Mouse (Mus musculus) hematopoietic stem cell, adult 5-6 weeks (primary cell): ENCODE measurements around the gene Scamp1. TPM values are rescaled to one million over a fixed set of nuclear protein-coding genes. Genes with fewer than 3 reads are reported as not detected.
A peak's percentile ranks its signal among the peaks of the same experiment; 100 is the strongest.

Experiments used
- ATAC-seq, 2 experiments: fragments of 125-278 bp in 1 of 2; replicated peaks in 1 of 2; 2 replicates each; pipeline ENCODE4 v1.8.0; 2016 to 2017; ENCODE audit warnings: inconsistent platforms in 2 of 2, mild to moderate bottlenecking in 2 of 2, moderate number of reproducible peaks in 2 of 2, low read depth in 1 of 2, moderate TSS enrichment in 1 of 2; ENCODE audit not compliant: low FRiP score in 2 of 2, poor library complexity in 2 of 2, severe bottlenecking in 2 of 2, insufficient read depth in 1 of 2, low TSS enrichment in 1 of 2
- total RNA-seq: library from RNA; stranded (forward); fragments of 172-1452, 232-1000 nt; gene quantifications from 2 replicates; pipeline ENCODE4 v1.2.3, GENCODE M21; 2017

Gene Scamp1
- total RNA-seq, 1 experiment from 2014 or later = 18.1 TPM

DNA sequence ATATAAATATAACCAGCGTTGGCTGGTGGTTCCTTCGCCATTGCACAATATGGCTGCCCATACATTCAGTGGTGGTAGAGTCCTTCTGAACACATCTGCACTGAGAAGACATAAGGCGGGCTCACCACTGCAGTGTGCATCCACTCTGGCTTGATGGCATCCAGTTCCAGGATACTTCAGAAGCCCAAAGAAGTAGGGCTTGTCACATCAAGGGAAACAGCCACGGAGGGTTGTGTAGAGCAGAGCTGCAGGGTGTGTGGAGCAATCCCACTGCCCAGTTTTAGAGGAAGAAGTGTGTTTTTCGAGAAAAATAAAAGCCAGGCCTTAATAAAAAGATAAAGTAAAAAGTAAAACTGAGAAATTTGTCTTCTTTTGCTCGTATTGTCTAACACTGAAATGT lies 87.0 kb downstream of the Scamp1 start:
- no peak for ATAC-seq

DNA sequence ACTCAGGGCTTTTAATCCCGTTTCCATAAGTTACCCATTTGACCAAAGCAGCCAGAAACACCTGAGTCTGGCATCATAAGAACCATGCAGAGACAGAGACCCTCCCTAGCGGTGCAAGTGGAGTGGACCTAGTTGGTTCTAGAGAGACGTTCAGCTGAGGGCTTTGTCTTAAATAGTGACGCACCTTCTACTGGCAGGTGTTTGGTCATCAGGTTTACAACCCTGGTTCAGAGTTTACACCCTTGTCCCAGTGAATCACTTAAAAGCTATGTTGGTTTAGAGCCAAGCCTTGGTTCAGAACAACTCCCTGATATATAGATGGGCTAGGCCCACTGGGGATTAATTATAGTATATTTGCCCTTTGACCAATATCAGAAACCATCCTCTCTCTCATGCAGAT lies 92.4 kb downstream of the Scamp1 start:
- no peak for ATAC-seq

DNA sequence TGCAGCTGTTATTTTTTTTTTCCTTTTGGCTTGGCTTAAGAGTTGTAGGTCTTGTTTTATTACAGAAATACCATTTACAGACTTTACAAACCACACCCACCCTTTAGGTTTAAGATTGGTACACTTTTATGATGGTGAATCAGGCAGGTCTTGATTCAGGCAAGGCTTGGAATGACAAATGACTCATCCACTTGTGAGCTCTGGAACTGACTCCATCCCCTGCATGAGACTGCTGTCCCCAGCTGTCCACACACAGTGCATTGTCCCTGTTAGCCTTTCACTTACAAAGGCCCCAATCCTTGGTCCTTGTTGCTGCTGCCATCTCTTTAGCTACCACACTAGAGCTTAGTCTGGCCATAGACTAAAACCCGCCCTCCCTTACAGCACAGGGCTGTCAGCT lies 95.3 kb downstream of the Scamp1 start:
- ATAC-seq = no peak

DNA sequence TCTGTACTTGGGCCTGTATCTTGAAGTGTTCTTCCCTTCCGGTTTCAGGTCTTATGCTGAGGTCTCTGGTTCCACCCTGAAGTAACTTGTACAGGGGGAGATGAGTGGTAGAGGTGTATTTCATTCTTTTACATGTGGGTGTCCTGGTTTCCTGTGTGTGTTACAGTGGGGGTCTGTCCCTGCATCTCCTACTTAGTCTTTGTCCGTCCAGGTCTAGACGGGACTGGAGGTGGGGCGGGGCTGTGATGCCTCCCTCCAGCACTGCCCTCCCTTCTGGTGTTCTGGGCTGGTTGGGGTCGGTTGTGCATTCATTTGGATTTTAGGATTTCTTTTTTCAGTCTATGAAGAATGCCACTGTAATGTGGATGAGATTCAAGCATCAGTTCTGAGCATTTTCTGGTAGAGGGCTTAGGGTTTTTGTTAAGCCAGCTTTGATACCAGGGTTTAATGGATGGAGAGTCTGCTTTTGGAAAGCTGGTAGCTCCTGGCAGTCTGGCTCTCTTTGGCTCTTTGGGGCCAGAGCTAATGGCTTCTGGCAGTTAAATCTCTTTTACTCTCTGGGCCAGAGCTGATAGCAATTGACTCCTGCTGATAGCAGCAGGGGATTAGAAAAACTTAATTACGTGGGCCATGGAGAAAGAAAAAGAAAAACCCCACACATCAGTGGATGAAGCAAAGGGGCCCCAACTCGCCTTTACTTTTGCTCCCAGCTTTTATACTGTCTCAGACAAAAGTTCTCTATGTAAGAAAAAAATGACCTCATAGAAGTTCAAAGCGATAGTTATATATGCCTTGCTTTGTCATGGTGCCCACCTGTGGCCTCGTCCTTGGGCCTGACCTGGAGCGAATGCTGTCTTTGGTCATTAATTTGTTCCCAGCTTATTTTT lies 97.2 kb downstream of the Scamp1 start:
- no peak for ATAC-seq

DNA sequence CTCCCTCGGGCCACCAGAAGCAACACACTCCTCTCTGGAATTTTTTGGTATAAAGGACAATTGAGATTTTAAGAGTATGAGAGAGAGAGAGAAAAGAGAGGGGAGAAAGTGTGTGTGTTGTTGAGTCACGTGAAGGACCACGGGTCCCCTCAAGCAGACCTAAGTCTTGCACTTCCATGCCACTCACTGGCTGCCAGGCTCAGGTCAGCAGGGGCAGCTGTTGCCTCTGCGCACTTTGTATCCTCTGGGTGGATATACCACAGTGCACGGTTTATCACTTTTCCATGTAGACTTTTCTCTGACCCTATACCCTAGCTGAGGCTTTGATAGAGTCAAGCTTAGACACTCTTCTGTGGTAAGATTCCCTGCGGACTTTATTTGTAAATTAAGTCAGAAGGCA lies 100.0 kb downstream of the Scamp1 start:
- no peak for ATAC-seq

DNA sequence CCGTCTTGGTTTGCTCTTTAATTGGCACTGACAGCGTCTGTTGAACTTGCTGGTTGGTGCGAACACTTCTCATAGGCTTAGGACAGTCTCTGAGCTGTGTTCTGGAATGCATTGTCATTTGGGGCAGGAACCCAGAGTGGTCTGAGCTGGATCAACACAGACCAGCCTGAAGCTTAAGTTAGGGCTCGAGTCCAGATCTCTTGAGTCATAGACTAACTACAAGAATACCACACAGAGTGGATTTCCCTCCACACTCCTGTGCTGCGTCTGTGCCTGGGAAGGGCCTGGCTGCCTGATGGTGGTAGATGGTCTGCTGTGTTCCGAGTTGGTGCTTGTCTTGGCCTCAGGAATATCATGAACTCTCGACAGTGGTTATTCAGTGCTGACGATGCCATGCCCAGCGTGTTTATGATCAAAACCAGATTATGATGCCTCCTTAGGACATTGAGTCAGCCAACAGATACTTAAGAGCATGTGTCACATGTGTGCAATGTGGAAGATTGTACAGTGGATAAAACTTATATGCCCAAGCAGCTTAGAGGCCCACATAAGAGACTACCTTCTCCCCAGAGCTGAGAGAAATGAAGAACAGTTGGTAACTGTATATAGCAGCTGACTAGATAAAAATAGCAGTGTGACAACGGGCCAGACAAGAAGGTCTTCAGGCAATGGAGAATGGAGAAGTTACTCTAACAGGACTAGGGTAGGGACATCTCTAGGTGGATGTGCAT lies 100.8 kb downstream of the Scamp1 start:
- peak; percentile 4 to 42; a peak in 3 of 4 replicates for ATAC-seq

DNA sequence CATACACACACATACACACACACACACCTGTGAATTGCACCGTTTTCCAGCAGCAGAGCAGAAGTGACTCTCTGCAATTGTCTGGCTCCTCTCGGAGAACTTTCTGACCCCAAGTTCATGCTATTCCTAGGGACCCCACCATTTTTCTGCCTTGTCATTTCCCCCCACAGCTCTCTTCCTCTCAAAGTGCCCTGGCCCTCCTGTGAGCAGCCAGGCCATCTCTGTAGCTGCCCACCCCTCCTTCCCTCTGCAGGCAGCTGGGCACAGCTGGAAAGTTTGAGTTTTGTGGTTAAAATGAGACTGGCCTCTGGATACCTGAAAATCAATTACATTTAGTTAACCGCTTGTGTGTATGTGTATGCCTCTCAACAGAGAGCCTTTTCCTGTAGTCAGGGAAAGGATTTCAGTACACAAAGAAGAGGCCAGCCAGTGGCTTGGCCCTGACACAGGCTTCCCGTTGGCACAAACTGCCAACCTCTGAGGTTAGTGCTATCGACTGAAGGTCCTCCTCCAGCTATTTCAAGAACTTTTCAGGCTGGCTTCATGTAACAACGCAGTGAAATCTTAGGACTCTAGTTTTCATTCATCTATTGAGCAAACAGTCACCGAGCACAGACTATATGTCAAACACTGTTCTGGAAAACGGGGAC lies 102.2 kb downstream of the Scamp1 start:
- ATAC-seq = peak; percentile 72 to 84

DNA sequence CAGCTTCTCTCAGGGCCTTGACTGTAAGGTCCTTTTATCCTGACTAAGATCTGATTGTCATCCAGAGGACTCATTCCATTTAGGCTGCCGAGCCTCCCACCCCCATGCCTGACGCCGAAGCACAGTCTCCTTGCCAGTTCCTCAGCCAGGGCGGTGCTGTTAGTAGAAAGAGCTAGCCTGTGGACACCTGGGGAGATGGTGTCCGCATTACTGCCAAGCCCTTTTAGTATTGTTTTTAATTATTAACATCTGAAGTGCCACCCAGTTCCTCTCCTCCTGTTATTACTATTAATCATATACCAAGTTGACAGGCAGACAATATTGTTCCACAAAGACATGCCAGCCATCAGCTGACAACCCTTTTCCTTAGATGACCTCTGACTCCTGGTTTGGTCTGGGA lies 103.6 kb downstream of the Scamp1 start:
- no peak for ATAC-seq

DNA sequence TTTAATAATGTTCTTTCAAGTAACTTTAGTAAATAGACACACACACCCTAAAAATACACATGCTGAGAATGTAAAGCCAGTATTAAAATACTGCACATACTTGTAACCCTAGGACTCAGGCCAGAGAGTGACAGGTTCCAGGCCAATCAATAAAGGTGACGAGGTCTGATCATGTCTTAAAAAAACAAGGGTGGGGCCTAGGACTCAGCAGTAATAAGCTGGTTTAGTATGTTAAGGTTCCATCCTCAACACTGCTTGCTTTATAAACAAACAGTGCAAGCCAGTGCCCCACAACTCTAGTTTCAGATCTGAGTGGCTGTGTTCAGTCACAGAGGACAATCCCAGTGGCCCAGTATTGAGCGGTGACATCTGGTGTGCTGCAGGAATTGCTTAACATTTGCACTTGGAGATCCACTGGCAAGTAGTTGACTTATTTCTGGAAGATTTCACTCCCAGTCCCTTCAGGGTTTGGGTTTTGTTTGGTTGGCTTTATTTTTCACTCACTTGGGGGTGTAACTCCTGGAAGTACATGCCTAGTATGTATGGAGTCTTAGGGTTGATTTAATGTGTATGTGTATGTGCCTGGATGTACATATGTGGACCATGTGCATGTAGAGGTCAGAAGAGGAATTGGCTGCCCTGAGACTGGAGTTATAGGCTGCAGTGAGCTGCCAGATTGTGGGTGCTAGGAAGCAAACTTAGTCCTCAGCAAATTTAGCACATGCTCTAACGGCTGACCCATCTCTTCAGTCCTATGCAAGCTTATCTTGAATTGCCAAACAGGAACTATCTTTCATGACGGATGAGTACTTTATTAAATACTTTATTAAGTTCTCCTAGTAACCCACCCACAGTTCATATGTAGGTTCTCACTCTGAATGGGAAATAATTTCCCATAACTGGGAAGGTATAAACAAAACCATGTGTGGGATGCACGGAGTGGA lies 104.9 kb downstream of the Scamp1 start:
- no peak for ATAC-seq

DNA sequence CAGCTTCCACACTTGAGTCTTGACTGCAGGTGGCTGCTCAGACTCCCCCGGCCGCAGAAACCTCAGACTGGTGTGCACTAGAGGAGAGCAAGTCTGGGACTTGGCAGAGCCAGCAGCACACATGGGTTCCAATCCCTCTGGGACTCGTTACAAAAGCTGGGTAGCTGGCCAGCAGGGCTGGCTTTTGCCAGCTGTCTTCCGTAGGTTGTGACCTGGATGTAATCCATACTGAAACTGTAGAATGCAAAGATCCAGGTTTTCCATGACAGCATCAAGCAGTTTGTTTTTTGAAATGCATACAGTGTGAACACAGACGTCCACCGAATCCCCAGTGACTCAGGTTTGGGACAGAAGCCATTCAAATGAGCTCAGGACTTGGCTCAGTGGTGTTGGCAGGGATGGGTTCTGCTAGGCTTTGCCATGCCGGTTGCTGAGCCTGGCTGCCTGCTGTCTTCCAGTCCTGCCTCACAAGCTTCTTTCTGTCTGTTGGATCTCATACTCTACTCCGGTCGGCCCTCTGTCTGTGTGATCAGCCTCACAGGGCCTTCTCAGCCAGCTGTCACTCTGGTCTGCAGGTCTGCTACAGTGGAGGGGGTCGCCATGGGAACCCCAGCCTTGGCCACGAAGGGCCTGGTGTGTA lies 107.1 kb downstream of the Scamp1 start:
- ATAC-seq = no peak

DNA sequence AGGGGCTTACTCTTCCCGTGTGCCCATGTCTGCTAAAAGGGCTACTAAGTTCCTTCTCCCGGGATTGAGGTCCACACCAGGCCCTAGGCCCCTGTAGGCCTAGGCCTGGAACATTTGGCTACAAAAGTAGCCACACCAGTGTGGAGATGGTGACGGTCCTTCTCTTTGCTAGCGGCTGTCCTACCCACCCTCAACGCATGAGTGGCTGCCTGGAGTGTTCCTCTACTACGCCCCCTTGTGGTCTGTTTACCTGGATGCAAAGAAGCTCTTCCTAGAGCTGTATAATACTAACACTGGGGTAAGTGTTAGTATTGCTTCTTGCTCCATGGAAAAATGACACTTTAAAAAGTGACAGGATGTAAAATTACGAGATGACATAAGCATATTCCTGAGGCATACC lies 108.5 kb downstream of the Scamp1 start:
- ATAC-seq = peak; percentile 26 to 33; a peak in 3 of 4 replicates

DNA sequence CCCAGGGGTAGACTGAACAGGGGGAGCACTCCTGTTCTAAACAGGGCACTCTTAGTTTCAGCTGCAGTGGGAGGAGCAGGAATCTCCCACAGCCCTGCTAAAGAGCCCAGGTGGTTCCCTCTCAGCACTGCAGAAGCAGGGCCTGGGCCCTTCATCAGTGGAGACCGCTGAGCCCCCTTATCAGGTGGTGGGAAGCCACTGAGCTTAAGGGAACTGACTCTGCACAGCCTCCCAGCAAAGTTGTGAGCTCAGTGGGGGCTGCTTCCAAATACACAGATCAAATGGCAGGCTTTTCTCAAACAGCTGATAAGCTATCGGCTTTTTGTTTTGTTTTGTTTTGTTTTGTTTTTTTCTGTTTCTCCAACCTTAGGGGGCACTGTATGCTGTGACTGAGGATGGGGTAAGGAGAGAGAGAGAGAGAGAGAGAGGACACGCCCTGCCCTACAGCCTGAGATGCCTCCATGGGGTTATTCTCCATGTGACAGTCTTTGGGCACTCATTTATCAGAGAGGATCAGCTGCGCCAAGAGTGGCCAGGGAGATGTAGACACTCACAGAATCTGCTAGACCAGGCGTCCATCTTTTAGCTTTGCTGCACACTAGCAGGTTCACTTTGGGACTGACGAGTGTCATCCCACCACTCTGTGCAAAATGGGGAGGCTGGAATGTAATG lies 110.1 kb downstream of the Scamp1 start:
- ATAC-seq = peak; percentile 5 to 6; a peak in 1 of 4 replicates

DNA sequence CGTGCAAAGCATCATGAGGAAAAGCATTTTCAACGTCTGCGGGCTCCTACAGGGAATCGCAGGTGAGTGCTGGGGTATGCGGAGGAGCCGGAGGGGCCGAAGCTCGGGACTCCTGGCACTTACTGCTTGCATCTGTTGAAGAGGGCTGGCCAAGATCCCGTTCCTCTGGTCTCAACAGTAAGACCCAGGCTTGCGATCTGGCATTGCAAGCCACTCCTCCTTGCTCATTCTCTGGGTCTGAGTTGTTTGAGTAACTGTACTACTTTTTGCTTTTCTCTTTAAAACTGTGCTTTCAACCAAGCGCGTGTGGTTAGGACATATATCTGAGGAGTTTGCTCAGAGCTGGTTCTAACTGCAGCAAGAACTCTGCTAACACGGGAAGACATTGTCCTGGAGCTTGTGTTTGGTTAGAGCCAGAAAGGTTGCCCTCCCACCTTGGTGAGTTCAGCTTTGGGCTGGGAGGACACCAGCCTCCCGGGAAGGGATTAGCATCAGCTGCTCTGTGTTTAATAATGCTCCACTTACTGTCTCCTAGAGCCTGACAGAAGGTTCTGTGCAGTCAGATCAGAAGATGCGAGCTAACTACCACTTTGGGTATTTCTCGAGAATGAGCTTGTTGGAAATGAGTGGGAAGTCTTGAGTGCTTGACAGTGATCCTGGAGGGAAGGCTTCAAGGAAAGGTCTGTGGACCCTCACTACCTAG lies 110.9 kb downstream of the Scamp1 start:
- 0 out of 4 replicates have a peak, but pooled peaks of 1 of the 2 experiments have one; percentile 10 for ATAC-seq

DNA sequence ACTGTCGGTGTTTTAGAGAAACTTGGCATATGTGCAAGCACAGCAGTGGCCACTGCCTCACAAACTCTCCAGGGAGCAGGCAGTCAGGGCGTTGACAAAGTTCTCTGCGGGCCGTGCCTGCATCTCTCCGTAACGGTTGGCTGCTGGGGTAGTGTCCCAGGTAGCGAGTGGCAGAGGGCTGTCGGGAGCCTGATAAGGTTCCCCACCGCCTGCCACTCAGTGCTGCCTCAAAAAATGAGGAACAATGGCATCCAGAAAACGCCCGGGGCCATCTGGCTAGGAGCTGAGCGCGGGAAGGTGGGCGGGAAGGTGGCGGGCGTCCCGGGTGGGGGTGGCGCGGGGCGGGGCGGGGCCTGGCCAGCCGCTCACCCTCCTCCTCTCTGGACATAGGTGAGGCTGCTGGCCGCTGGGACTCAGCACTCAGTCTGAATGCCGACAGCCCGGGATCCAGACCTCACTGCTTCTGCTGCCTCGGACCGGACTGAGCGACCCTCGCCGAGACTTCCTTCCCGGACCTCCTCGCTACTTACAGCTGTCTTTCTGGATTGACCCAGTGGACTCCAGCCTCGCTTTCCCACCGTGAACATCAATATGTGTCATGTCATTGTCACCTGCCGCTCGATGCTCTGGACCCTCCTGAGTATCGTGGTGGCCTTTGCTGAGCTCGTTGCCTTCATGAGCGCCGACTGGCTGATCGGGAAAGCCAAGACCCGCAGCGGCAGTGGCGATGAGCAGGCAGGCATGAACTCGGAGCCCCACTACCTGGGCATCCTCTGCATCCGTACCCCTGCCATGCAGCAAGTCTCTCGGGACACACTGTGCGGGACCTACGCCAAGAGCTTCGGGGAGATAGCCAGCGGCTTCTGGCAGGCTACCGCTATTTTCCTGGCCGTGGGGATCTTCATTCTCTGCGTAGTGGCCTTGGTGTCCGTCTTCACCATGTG lies 111.8 kb downstream of the Scamp1 start:
- peak; percentile 62 for ATAC-seq
